Mouse (Mus musculus): ENCODE measurements around the gene Sp4. TPM values are rescaled to one million over a fixed set of nuclear protein-coding genes. Genes with fewer than 3 reads are reported as not detected.

Sp4 gene
- polyA plus RNA-seq, 1 experiment from 2014 or later, result 10.2 TPM

Other genes with a start within 250 kb of the Sp4 start
- gene Dnah11, start 102.4 kb downstream of the Sp4 start, polyA plus RNA-seq (2016; fragmentation: Nextera tagmentation; extraction: Ambion mirVana), result 0.26 and 0.37 TPM in 2 replicates

Data from midbrain, embryonic 10.5 days (tissue).